Mouse (Mus musculus): Measurements from ENCODE around the gene Tnfsf9.

- TF ChIP-seq E2F4 (IDR thresholded peaks at IDR 0.05; ENCODE audit: insufficient read depth) (no peak), POLR2AphosphoS2 (IDR thresholded peaks at IDR 0.05; ENCODE audit: insufficient read length, low read depth) (no peak), POLR2A (IDR thresholded peaks at IDR 0.05; ENCODE audit: insufficient read length, low read depth) (no peak), USF1 (IDR thresholded peaks at IDR 0.05; ENCODE audit: low read depth) (no peak), MYOG (IDR thresholded peaks at IDR 0.05; ENCODE audit: control insufficient read depth in 1 of 3, insufficient read depth in 1 of 3, insufficient read length in 2 of 3, low read depth in 2 of 3) (peak in 1 of 3 experiments; percentile 53), MAX (IDR thresholded peaks at IDR 0.05; ENCODE audit: low read depth) (no peak)
Measured at GRCm38 (mm10) chr17:57070699-57071098, 34.4 kb upstream of the Tnfsf9 start.
